Mouse (Mus musculus) layer of hippocampus, adult 11-12 months (tissue): Measurements from ENCODE around the gene Hemgn.

Experiments used
- DNase-seq: peaks from one replicate; pipeline ENCODE4 v3.0.0; 2022; ENCODE audit warnings: low spot score

Gene Hemgn

GRCm38 (mm10) chr4:46356351-46357133 lies 56.8 kb downstream of the Hemgn start:
- DNase-seq: peak; percentile 29

GRCm38 (mm10) chr4:46353045-46353444 lies 60.3 kb downstream of the Hemgn start:
- DNase-seq: no peak

GRCm38 (mm10) chr4:46349530-46349929 lies 63.8 kb downstream of the Hemgn start:
- DNase-seq: no peak

DNA sequence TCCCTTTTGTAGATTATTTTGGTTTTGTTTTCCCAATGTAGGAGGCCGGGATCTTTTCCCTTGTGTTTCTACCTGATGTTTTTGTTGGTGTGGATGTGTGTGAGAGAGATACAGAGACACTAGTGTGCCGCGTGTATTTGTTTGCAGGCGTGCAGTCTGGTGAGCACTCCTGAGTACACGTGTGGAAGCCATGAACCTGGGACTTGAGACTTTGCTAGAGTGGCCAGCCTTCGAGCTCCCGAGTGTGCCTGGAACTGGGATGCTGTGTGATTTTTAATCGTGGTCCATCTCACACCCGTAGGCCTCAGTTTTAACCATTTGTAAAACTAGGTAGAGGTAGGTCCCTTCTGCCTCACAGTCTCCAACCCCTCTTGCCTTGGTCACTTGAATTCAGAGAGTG lies 64.4 kb downstream of the Hemgn start:
- no peak for DNase-seq

DNA sequence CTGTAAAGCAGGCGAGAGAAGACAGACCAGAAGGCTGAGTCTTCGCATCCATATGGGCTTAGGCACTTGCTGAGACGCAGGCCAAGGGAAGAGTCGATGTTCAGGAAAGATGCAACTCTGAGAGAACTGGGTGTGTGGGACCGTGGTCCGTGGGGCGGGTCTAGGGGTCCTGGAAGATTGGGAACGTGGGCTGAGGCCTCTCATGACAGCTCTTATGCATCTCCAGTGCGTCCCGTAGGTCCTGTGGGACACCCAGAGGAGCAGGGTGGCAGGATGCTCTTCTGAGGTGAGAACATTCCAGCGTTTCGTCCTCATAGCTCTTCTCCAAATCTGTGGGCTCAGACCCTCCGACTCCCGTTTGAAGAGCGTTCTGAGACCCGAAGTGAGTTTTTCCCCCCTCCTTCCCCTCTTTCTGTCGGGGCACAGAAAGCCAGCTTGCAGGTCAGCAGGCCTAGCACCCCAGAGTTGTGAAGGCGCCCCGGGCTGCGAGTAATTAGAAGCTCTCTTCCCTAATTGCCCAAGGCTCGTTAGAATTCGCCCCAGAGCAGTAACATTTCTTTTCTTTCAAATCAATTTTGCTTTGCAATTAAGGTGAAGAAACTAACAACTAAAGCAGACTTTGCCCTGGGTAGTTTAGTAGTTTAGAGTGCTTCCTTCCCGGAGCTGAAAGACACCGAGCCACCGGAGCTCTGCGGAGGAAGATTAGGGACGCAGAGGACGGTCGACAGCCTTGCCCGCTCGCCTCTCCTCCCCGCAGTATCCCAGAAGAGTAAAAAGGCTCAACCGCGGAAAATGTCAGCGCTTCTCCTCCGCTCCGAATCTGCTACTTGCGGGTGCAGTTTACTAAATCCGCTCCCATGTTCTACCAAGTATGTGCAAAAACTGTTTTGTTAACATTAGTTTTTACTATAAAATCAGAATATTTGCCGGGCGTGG lies 65.5 kb downstream of the Hemgn start:
- DNase-seq: no peak

DNA sequence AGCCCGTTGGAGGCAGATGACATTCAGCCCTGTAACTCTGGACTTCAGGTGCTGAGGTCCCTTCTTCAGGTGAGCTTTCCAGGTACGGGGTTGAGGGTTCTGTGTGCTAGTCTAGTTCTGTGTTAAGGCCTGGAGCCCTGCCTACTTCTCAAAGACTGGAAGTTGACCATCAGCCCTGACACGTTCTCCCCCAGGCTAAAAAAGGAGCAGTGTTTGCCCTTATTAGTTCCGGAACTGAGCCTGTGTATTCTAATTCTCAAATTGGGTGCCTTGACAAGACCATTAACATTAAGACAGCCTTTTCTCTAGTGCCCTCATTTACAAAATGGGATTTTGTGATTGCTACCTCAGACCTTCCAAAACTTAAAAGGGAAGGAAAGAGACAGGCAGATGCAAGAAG lies 66.2 kb downstream of the Hemgn start:
- no peak for DNase-seq

GRCm38 (mm10) chr4:46346221-46346620 lies 67.1 kb downstream of the Hemgn start:
- DNase-seq: no peak

DNA sequence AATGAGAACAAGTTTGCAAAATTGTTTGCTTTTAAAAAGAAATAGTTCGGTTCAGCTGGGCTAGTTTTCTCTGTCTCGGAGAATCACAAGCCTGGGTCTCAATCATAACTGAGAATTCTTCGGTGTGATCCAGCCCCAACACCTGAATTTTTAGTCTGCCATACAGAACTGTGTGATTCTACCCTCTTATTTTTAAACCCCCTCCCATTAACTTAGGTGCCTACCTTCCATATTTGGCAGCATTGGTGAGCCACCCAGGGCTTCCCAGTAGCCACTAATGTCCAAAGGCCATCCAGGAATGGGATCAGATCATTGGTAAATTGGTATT lies 67.6 kb downstream of the Hemgn start:
- no peak for DNase-seq

DNA sequence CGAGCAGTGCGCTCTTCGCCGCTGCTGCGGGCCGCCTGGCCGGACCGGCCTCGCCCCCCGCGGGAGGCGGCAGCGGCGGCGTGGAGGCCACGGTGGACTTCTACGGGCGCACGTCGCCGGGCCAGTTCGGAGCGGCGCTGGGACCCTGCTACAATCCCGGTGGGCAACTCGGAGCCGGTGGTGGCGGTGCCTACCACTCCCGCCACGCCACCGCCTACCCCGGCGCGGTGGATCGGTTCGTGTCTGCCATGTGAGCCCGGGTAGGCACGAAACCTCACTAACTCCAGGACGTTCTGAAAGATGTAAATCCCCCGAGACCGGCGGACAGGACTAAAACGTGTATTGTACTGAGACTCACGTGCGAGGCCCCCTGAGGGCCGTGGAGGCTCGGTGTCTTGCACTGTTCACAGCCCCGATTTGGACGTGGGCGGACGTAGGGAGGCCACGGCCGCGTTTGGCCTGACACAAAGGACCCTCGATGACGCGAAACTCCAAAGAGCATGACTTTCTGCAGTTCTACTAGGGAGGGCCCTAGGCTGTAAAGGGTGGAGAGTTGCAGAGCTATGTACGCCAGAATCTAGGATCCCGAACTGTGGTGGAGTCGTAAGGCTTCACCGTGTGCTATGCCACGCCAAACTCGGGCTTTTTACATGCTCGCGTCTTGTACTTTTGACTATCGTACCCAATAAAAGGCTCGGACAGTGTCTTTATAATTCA lies 68.1 kb downstream of the Hemgn start:
- DNase-seq: no peak

DNA sequence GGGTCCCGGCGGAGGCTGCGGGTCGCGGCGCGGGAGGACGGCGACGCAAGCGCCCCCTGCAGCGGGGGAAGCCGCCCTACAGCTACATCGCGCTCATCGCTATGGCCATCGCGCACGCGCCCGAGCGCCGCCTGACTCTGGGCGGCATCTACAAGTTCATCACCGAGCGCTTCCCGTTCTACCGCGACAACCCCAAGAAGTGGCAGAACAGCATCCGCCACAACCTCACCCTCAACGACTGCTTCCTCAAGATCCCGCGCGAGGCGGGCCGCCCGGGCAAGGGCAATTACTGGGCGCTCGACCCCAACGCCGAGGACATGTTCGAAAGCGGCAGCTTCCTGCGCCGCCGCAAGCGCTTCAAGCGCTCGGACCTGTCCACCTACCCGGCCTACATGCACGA lies 69.0 kb downstream of the Hemgn start:
- no peak for DNase-seq
